Mouse (Mus musculus): ENCODE data around the gene Scnn1a.
"Not testable (repeated sequence)": the region's sequence is repeated elsewhere in the genome, so short reads cannot be mapped to it uniquely, and the experiment has no call there.

Scnn1a gene

GRCm38 (mm10) chr6:125320323-125320722 is at the start of gene Scnn1a:
Gene Scnn1a (plus strand): TSS chr6:125320659.
- no peak for DNase-seq (ENCODE audit: low spot score)

DNA sequence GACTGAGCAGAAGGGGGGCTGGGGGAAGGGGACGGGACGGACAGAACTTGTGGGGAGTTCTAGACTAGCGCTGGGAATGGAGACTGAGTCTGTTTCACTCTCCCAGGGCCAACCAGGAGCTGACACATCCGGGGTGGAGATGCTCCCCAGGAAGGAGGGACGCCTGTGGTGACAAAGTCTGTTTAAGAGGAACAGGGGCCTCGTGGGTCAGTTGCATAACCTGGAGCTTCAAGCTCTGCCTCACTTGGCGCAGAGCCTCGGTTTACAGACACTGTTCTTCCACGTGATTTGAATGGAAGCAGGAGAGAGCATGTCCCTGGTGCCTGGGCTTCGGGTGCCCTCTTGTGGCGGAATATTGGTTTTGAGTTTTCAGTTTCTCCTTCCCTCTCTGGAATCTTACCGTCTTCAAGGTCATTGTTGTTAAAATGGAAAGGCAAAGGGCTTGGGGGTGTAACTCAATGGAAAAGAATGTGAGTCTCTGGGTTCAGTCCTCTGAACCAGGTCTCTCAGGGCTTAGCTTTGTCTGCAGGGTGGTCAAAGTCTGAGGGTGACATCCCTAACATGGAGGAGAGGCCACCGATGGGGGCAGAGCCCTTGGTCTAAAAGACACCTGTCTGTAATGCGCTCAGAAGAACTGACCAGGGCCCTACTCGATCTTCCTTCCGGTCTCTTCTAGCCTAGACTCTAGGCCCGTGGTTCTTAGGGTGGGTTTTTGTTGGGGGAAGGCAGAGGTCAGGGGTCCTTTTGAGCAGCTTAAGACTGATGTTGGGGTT is 48.8 kb upstream of the Scnn1a start:
- peak; percentile 100 for DNase-seq (ENCODE audit: low spot score)

DNA sequence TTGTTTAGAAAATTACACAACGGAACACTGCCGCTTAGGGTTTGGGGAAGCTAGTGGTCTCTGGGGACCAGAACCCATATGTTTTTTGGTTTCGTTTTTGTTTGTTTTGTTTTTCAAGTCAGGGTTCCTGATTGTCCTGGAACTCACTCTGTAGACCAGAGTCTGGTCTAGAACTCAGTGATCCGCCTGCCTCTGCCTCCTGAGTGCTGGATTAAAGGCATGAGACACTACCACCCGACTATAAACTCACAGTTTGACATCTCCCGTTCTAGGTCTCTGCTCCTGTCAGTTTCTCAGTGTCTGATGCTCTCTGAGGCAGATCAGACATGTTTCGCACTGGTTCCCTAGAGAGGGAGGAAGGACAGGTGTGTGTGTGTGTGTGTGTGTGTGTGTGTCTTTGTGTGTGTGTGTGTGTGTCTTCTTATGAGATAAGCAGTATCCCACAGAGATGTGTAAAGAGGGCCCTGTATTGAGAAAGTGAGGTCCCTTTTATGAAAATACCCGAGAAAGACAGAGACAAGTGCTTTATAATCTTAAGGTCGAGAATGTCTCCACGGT is 48.2 kb upstream of the Scnn1a start:
- DNase-seq (ENCODE audit: low spot score): peak; percentile 24

- DNase-seq (ENCODE audit: low spot score): peak; percentile 76
These were observed 45.5 kb upstream of the Scnn1a start for GRCm38 (mm10) chr6:125274841-125275563.

DNA sequence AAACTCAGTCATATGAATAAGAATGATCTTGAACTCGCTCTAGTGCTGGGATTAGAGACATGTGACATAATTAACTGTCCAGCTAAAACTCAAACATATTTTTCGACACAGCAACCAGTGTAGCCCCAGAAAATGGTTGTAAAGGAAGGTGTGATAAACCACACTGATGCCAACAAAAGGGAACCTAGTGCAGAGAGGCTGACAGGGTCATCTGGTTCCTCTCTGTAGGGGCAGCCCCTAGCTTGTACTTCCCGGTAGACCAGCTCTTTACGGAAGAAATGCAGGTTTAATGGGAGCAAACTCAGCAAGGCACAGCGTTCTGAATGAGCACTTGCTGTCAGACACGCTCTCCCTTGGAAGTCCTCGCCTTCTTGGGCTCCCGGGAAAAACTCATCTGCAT is 40.7 kb upstream of the Scnn1a start:
- DNase-seq (ENCODE audit: low spot score): no peak

DNA sequence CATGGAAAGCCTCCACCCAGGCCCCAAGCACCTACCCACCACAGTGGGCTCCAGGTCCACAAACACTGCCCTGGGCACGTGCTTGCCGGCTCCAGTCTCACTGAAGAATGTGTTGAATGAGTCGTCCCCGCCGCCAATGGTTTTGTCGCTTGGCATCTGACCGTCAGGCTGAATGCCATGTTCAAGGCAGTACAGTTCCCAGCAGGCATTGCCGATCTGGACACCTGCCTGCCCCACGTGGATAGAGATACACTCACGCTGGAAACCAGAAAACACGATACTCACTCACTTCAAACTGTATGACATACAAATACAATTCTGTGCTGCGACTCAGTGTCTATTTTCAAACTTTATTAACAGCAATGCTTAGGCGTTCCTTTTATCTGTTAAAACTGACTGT is 37.7 kb upstream of the Scnn1a start:
- DNase-seq (ENCODE audit: low spot score): not testable (repeated sequence)

GRCm38 (mm10) chr6:125284250-125284649 is 36.2 kb upstream of the Scnn1a start:
- no peak for DNase-seq (ENCODE audit: low spot score)

DNA sequence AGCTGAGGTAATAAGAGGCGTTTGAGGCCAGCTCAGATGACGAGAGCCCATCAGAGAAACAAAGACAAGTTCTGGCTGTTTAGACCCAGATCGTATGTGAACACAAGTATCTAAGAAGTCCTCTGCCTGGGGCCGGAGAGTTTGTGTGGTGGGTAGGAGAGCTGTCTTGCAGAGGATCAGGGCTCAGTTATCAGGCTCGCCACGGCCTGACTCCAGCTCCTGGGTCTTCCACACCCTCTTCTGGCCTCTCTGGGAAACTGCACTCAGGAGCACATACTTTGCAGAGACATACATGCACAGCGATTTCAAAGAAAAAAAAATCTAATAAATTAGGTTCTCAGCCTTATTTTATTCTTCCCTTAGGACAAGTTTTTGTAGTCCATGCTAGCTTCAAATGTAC is 35.7 kb upstream of the Scnn1a start:
- DNase-seq (ENCODE audit: low spot score): no peak

DNA sequence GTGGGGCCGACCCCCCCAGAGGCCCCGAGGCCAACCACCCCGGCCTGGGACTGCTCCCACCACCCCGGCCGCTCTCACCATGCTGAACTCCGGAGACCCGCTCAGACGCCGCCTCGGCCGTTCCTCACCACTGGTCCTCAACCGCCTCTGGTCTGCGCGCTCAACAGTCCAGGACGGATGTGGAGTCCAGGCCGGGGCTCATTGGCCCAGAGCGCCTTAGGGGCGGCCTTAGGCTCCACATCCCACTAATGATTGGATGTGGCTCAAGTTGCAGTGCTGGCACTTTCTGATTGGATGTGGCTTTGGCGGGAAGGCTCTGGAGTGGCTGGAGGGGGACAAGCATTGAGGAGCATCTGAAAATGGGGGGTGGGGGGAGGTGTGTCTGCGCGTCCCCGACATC is 34.6 kb upstream of the Scnn1a start, which contains the start of gene Tuba3a:
TSS of gene Tuba3a (minus strand) at position 153 of the 400 bp plus-strand sequence.
- DNase-seq (ENCODE audit: low spot score): no peak

DNA sequence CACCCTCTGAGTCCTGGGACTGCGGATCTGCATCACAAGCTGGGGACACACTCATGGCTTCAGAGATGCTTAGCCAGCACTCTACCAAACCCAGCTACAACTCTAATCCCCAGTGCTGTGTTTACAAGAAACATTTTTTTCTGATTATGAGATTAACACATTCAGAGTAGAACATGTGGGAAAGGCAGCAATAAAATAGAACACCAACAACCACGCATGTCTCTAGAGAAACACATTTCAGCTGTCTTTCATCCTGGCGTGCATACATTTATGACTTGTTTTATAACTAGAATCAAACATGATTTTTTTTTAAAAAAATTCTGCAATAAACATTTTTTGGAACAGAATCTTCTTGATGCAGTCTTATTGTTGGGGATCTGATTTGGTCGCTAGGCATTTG is 33.5 kb upstream of the Scnn1a start:
- no peak for DNase-seq (ENCODE audit: low spot score)

GRCm38 (mm10) chr6:125288730-125289129 is 31.7 kb upstream of the Scnn1a start:
- no peak for DNase-seq (ENCODE audit: low spot score)

DNA sequence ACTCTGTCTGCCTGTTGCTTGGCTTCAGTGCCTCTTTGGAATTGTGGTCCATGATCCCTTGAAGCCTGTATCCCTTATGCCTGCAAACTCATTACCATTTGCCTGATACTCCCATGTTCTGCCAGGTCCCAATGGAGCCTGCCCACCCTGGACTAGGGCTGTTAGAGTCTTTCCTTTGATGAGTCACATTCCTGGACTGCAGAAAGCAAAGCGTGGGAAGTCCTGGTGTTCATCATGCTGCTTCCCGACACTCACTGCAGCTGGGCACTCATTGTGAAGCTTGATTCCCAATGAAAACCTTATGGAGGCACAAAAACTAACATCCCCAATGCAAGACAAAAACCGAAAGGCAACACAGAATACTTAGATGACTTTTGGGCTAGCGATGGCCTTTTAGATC is 29.1 kb upstream of the Scnn1a start:
- DNase-seq (ENCODE audit: low spot score): no peak

DNA sequence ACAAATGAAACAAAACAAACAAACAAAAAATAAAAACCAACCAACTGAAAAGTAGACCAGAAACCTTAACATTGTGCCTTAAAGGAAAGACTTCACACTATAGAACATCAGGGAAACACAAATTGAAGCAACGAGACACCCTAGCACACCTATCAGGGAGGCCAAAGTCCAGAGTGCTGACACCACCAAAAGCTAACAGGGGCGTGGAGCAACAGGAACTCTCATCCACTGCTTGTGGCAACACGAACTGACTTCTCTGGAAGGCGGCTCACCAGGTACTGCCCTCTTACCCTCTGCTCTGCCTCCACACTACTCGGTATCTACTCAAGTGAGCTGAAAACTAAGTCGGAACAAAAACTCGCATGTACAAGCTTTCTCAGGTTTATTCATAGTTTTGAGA is 28.2 kb upstream of the Scnn1a start:
- no peak for DNase-seq (ENCODE audit: low spot score)

DNA sequence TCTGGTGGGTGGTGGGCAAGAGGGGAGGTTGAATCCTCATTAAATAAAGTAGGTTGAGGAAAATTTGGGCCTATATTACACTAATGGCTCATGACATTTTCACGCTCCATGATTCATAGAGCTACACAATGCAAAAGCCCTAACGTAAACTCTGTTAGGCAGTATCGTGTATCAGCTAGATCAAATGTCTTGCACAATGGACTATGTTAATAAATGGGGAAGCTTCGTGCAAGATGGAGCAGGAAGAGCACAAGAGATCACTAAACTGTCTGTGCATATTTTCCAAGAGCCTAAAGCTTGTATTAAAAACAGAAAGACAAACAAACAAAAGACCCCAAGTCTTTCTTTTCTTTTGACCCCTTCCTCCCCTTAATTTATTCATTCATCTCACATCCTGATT is 26.4 kb upstream of the Scnn1a start:
- DNase-seq (ENCODE audit: low spot score): no peak

GRCm38 (mm10) chr6:125297149-125297820 is 23.2 kb upstream of the Scnn1a start:
- DNase-seq (ENCODE audit: low spot score): no peak

GRCm38 (mm10) chr6:125300982-125301381 is 19.5 kb upstream of the Scnn1a start:
- DNase-seq (ENCODE audit: low spot score): no peak

DNA sequence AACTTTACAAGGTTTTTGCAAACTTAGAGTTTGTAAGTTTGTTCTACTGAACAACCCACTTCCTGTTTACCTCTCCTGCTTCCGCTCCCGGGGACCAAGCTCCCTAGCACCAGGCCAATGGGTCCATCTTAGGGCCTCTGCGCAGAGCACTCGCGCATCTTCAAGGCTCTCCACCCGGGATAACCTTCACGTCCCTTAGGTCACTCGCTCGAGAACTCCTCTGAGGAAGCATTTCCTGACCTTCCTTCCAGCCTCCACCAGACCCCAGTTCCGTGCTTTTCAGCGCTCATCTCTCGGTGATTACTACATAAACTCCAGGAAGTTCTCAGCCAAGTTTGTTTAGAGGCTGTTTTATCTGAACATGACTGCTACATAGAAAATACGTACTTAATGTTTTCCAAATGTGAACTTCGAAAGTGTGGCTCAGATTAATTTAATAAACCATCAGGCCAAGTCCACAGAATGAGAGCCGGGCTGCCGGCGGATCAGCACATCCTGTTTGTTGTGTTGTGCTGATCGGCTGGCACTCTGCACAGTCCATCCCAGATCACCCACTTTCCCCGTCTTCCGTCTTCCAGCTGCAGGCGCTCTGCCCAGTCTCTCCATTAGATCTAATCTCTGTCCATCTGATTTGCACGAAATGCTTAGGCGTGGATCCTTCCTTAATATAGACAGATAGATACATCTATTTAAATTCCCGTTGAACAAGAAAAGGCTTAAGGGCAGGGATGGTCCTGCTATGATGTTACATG is 18.1 kb upstream of the Scnn1a start:
- no peak for DNase-seq (ENCODE audit: low spot score)

DNA sequence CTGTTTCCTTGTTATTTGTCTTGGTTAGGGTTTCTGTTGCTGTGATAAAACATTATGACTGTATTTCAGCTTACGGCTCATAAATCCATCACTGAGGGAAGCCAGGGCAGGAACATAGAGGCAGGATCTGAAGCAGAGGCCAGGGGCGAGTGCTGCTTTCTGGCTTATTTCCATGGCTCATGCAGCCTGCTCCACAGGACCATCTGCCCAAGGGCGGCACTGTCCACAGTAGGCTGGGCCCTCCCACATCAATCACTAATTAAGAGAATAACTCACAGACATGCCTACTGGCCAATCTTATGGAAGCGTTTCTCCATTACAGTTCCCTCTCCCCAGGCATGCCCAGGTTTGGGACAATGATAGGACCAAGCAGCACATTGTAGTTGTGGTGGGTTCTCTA is 17.2 kb upstream of the Scnn1a start:
- DNase-seq (ENCODE audit: low spot score): no peak

- not testable (repeated sequence) for DNase-seq (ENCODE audit: low spot score)
These were observed 16.1 kb upstream of the Scnn1a start for GRCm38 (mm10) chr6:125304408-125304807.

- DNase-seq (ENCODE audit: low spot score): no peak
These were observed 15.0 kb upstream of the Scnn1a start for GRCm38 (mm10) chr6:125305465-125305864.

DNA sequence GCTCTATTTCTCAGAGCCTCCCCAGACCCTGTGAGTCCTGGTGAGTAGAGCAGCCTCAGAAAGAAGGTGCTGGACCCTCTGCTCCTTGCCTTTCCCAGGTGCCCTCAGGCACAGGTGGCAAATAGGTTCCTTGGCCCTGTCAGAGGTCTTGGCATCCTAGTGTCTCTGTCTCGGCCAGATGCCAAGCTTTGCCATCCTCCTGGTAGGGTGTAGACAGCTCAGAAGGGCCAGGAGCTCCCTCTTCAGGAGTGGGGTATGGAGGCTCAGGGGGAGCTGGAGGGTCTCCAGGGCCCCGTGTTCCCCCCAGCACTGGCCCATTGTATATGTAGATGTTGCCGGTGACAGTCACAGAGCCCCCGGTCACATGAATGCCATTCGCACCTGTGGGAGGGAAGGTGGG is 13.4 kb upstream of the Scnn1a start:
- no peak for DNase-seq (ENCODE audit: low spot score)

GRCm38 (mm10) chr6:125308921-125309320 is 11.5 kb upstream of the Scnn1a start:
- no peak for DNase-seq (ENCODE audit: low spot score)
